Mouse (Mus musculus): ENCODE measurements at regions not wholly inside any gene's neighbourhood (a gene's known extent, or its start where the extent isn't known, plus 50 kb on each side); places are given as distances from the start of the nearest gene placed in this dataset.

GRCm38 (mm10) chr13:84749214-84749613, 440.0 kb upstream of the Ccnh start:
- TF ChIP-seq CTCF (IDR thresholded peaks at IDR 0.05) (no peak), EP300 (IDR thresholded peaks at IDR 0.05) (no peak)
